Mouse (Mus musculus) heart, embryonic 14.5 days (tissue): ENCODE results near the gene Mtg2. TPM values are rescaled to one million over a fixed set of nuclear protein-coding genes. Genes with fewer than 3 reads are reported as not detected.

Source experiments
- ATAC-seq: fragments of 200-750 bp; cut with Nextera tagmentation; 2 replicates; pipeline ENCODE4 v1.8.0; 2017; ENCODE audit warnings: low read depth, moderate TSS enrichment; ENCODE audit not compliant: insufficient number of reproducible peaks, insufficient read depth, low FRiP score
- H3K27ac ChIP-seq, 2 experiments: fragments of 200-500 bp in 1 of 2; fragments of 300-500 bp in 1 of 2; sonication (generic) in 1 of 2; replicated peaks in 1 of 2; 2 replicates each; pipeline ENCODE4 v1.5.1; 2012 to 2014; ENCODE audit warnings: low read depth in 2 of 2, low read length in 2 of 2, control low read depth in 1 of 2, mild to moderate bottlenecking in 1 of 2, mixed read lengths in 1 of 2; ENCODE audit not compliant: control insufficient read depth in 1 of 2, insufficient read depth in 1 of 2
- H3K27me3 ChIP-seq: fragments of 300-500 bp; sonication (generic); 2 replicates; pipeline ENCODE4 v1.6.1; 2014; ENCODE audit warnings: mild to moderate bottlenecking, low read length, control low read depth; ENCODE audit not compliant: control insufficient read depth, insufficient read depth
- H3K36me3 ChIP-seq: fragments of 300-500 bp; sonication (generic); 2 replicates; pipeline ENCODE4 v1.6.1; 2014; ENCODE audit warnings: mild to moderate bottlenecking, control low read depth, low read length, mixed read lengths; ENCODE audit not compliant: control insufficient read depth, insufficient read depth
- H3K4me1 ChIP-seq, 2 experiments: fragments of 200-500 bp in 1 of 2; fragments of 300-500 bp in 1 of 2; sonication (generic) in 1 of 2; 2 replicates each; pipeline ENCODE4 v1.6.1; 2012 to 2014; ENCODE audit warnings: low read length in 2 of 2, control low read depth in 1 of 2, mixed read lengths in 1 of 2; ENCODE audit not compliant: control insufficient read depth in 2 of 2, insufficient read depth in 2 of 2
- H3K4me2 ChIP-seq: fragments of 300-500 bp; sonication (generic); 2 replicates; pipeline ENCODE4 v1.6.1; 2014; ENCODE audit warnings: mild to moderate bottlenecking, low read length
- H3K4me3 ChIP-seq, 2 experiments: fragments of 200-500 bp in 1 of 2; fragments of 300-500 bp in 1 of 2; sonication (generic) in 1 of 2; 2 replicates each; pipeline ENCODE4 v1.5.1; 2012 to 2014; ENCODE audit warnings: low read length in 2 of 2, mild to moderate bottlenecking in 2 of 2, control low read depth in 1 of 2, low read depth in 1 of 2, moderate library complexity in 1 of 2; ENCODE audit not compliant: control insufficient read depth in 1 of 2, insufficient read depth in 1 of 2
- H3K9ac ChIP-seq: fragments of 300-500 bp; sonication (generic); 2 replicates; pipeline ENCODE4 v1.6.1; 2014; ENCODE audit warnings: mild to moderate bottlenecking, low read length
- H3K9me3 ChIP-seq: fragments of 300-500 bp; sonication (generic); 2 replicates; pipeline ENCODE4 v1.6.1; 2016; ENCODE audit warnings: low read length, control low read depth; ENCODE audit not compliant: control insufficient read depth
- WGBS: fragments of 180-500 bp; shearing (Covaris S2); extraction: QIAGEN DNeasy Blood & Tissue Kit; methylation state at CpG from one replicate; pipeline ENCODE4 v1.1.7; 2014; 5-methylcytosine and 5-hydroxymethylcytosine counted together
- polyA plus RNA-seq: library from polyadenylated mRNA; unstranded; fragments of >200 nt; fragmentation: Nextera tagmentation; extraction: Ambion mirVana; gene quantifications from 2 replicates; pipeline ENCODE4 v1.2.1, GENCODE M21; 2014

The Mtg2 gene
- polyA plus RNA-seq, 1 experiment from 2014 or later, result 27.9 TPM

GRCm38 (mm10) chr2:180063338-180064131 is 6.9 kb upstream of the Mtg2 start:
- H3K27me3 ChIP-seq, result no peaks in the 10 kb centered on the region
- no peak for ATAC-seq
- H3K27ac ChIP-seq, result no peak overlapping the region
- no peaks in the 10 kb centered on the region for H3K4me1 ChIP-seq
- 83% methylated on average over 11 of the region's 11 CpGs for WGBS
- H3K4me2 ChIP-seq, result no peak overlapping the region
- no peak overlapping the region for H3K9ac ChIP-seq
- peaks cover 65% of the 10 kb centered on the region for H3K36me3 ChIP-seq
- no peaks in the 10 kb centered on the region for H3K9me3 ChIP-seq
- no peak overlapping the region for H3K4me3 ChIP-seq

GRCm38 (mm10) chr2:180069770-180070480 is 463 bp upstream of the Mtg2 start:
- peak; percentile 27; the same call in 1 of the 2 replicates for ATAC-seq

GRCm38 (mm10) chr2:180071671-180072070 is 1.3 kb downstream of the Mtg2 start:
- 65% methylated on average over 2 of the region's 2 CpGs for WGBS
- H3K9me3 ChIP-seq, result no peaks in the 10 kb centered on the region
- H3K36me3 ChIP-seq, result peaks cover 34% of the 10 kb centered on the region
- ATAC-seq, result no peak
- H3K4me2 ChIP-seq, result no peak overlapping the region
- H3K9ac ChIP-seq, result no peak overlapping the region
- H3K4me3 ChIP-seq, result no peak overlapping the region
- no peak overlapping the region for H3K27ac ChIP-seq
- no peaks in the 10 kb centered on the region for H3K27me3 ChIP-seq
- peaks cover 8 to 11% of the 10 kb centered on the region in 2 experiments for H3K4me1 ChIP-seq

More at GRCm38 (mm10) chr2:180069770-180070480, 463 bp upstream of the Mtg2 start:
- Histone ChIP-seq H3K9me3 (no peaks in the 10 kb centered on the region), H3K4me1 (peaks cover 8 to 11% of the 10 kb centered on the region in 2 experiments), H3K9ac (peak overlapping the region; percentile 83), H3K4me2 (peak overlapping the region; percentile 88), H3K4me3 (peak overlapping the region; percentile 66 to 84), H3K27me3 (no peaks in the 10 kb centered on the region), H3K36me3 (peaks cover 29% of the 10 kb centered on the region), H3K27ac (peak overlapping the region; percentile 52 to 69)
- WGBS, result 35% methylated on average over 20 of the region's 20 CpGs

- Histone ChIP-seq H3K27ac (no peak overlapping the region), H3K4me3 (no peak overlapping the region), H3K27me3 (no peaks in the 10 kb centered on the region), H3K36me3 (peaks cover 40% of the 10 kb centered on the region), H3K4me2 (no peak overlapping the region), H3K9ac (no peak overlapping the region), H3K4me1 (peaks cover 8 to 11% of the 10 kb centered on the region in 2 experiments), H3K9me3 (no peaks in the 10 kb centered on the region)
- ATAC-seq, result no peak
- 85% methylated on average over 7 of the region's 7 CpGs for WGBS
Observed at GRCm38 (mm10) chr2:180072886-180073285, 2.5 kb downstream of the Mtg2 start.

- Histone ChIP-seq H3K4me1 (no peaks in the 10 kb centered on the region), H3K27me3 (no peaks in the 10 kb centered on the region), H3K9ac (no peak overlapping the region), H3K27ac (no peak overlapping the region), H3K4me3 (no peak overlapping the region), H3K9me3 (no peaks in the 10 kb centered on the region), H3K4me2 (no peak overlapping the region), H3K36me3 (peaks cover 58% of the 10 kb centered on the region)
- ATAC-seq, result no peak
- WGBS, result 64% methylated on average over 3 of the region's 3 CpGs
Observed at GRCm38 (mm10) chr2:180077622-180078021, 7.2 kb downstream of the Mtg2 start.

GRCm38 (mm10) chr2:180080680-180081079 is 10.3 kb downstream of the Mtg2 start:
- Histone ChIP-seq H3K4me1 (no peaks in the 10 kb centered on the region), H3K9me3 (no peaks in the 10 kb centered on the region), H3K27ac (no peak overlapping the region), H3K4me2 (no peak overlapping the region), H3K9ac (no peak overlapping the region), H3K36me3 (peaks cover 69% of the 10 kb centered on the region), H3K27me3 (no peaks in the 10 kb centered on the region), H3K4me3 (no peak overlapping the region)
- ATAC-seq, result no peak
- 91% methylated on average over 8 of the region's 8 CpGs for WGBS

- H3K36me3 ChIP-seq, result peaks cover 56% of the 10 kb centered on the region
- no peak overlapping the region for H3K4me2 ChIP-seq
- WGBS, result 84% methylated on average over 10 of the region's 10 CpGs
Observed at GRCm38 (mm10) chr2:180083063-180083462, 12.7 kb downstream of the Mtg2 start.

More at GRCm38 (mm10) chr2:180083063-180083462, 12.7 kb downstream of the Mtg2 start:
- ATAC-seq, result no peak
- Histone ChIP-seq H3K4me1 (no peaks in the 10 kb centered on the region), H3K27me3 (no peaks in the 10 kb centered on the region), H3K27ac (no peak overlapping the region), H3K9me3 (no peaks in the 10 kb centered on the region), H3K4me3 (no peak overlapping the region), H3K9ac (no peak overlapping the region)
